In genomic region chr16:29527085-29527484, GRCm38 (mm10) we compare ENCODE assay signal across 29 mouse cellular contexts. TPM values are rescaled to one million over a fixed set of nuclear protein-coding genes. Genes with fewer than 3 reads are reported as not detected.
A peak's percentile ranks its signal among the peaks of the same experiment; 100 is the strongest.
DNase-seq lines count a peak whose midpoint lies in the region; ATAC-seq and TF ChIP-seq lines count a peak whose summit lies in the region.
"Had no signal": no experiment of that assay in that cellular context is flagged by ENCODE, and none has a peak within 500 bp of the region (broad histone marks: within the 10 kb centered on the region; RNA-seq: fewer than 3 reads in every experiment).

No protein-coding gene starts in this region.

- ATAC-seq in liver, embryonic 15.5 days (ENCODE audit: insufficient read depth) = no peak
- no peak for ATAC-seq in liver, embryonic 12.5 days
- ATAC-seq in granulocyte monocyte progenitor cell, adult 5-6 weeks (replicated peaks; ENCODE audit: poor library complexity, severe bottlenecking) = peak; percentile 79
- ATAC-seq: activated CD4-positive, CD25-positive, alpha-beta regulatory T cell, adult 4 months; forebrain, embryonic 15.5 days; hindbrain, postnatal 0 days; intestine, embryonic 16.5 days had no signal

- intact Hi-C loops in heart, postnatal 14 days (cut with DNase I) = no loop called here

- no peaks in the 10 kb centered on the region for H3K9me3 ChIP-seq in liver, embryonic 15.5 days (replicated peaks)
- no peaks in the 10 kb centered on the region for H3K9me3 ChIP-seq in liver, embryonic 12.5 days (replicated peaks)
- H3K9me3 ChIP-seq: embryonic facial prominence, embryonic 15.5 days; forebrain, embryonic 15.5 days; G1E; kidney, embryonic 15.5 days; neural tube, embryonic 15.5 days had no signal

- no peak for TF ChIP-seq POLR2A in myocyte (IDR thresholded peaks at IDR 0.05; ENCODE audit: insufficient read length, low read depth)

- H3K4me1 ChIP-seq in liver, embryonic 15.5 days (replicated peaks) = no peaks in the 10 kb centered on the region
- no peaks in the 10 kb centered on the region for H3K4me1 ChIP-seq in liver, embryonic 12.5 days
- H3K4me1 ChIP-seq: embryonic facial prominence, embryonic 15.5 days; forebrain, embryonic 15.5 days; heart, embryonic 12.5 days; kidney, embryonic 15.5 days; neural tube, embryonic 15.5 days had no signal

- no peaks in the 10 kb centered on the region for H3K79me2 ChIP-seq in myocyte (ENCODE audit: control insufficient read depth, insufficient read depth)

- H3K27me3 ChIP-seq in liver, embryonic 15.5 days = no peaks in the 10 kb centered on the region
- H3K27me3 ChIP-seq in liver, embryonic 12.5 days (replicated peaks) = no peaks in the 10 kb centered on the region
- no peaks in the 10 kb centered on the region for H3K27me3 ChIP-seq in myocyte (ENCODE audit: control insufficient read depth, insufficient read depth, insufficient read length)
- H3K27me3 ChIP-seq: embryonic facial prominence, embryonic 15.5 days; forebrain, embryonic 15.5 days; heart, embryonic 12.5 days; kidney, embryonic 15.5 days; neural tube, embryonic 15.5 days had no signal

- H3K36me3 ChIP-seq in liver, embryonic 15.5 days (replicated peaks) = no peaks in the 10 kb centered on the region
- H3K36me3 ChIP-seq in liver, embryonic 12.5 days = no peaks in the 10 kb centered on the region
- no peaks in the 10 kb centered on the region for H3K36me3 ChIP-seq in myocyte (ENCODE audit: control insufficient read depth, insufficient read depth)
- H3K36me3 ChIP-seq: embryonic facial prominence, embryonic 15.5 days; forebrain, embryonic 15.5 days; G1E; heart, embryonic 12.5 days; kidney, embryonic 15.5 days; neural tube, embryonic 15.5 days had no signal

- no peak overlapping the region for H3K27ac ChIP-seq in liver, embryonic 15.5 days (replicated peaks)
- H3K27ac ChIP-seq in liver, embryonic 12.5 days = no peak overlapping the region
- H3K27ac ChIP-seq: embryonic facial prominence, embryonic 15.5 days; forebrain, embryonic 15.5 days; hindbrain, postnatal 0 days; kidney, embryonic 15.5 days; left cerebral cortex, adult 2 months; neural tube, embryonic 15.5 days had no signal

- DNase-seq in lung, postnatal 14 days = peak; percentile 23
- no peak for DNase-seq in heart, postnatal 14 days
- DNase-seq in T-cell, adult 2 months (ENCODE audit: low spot score) = no peak
- no peak for DNase-seq in left cerebral cortex, adult 18-20 months (ENCODE audit: low spot score in 2 of 2)
- DNase-seq: adrenal gland, postnatal 10 days; cerebellum, adult 2 months; cerebellum, postnatal 36 days; gastrocnemius, postnatal 14 days; heart, adult 18-20 months; heart, postnatal 10 days; kidney, postnatal 36 days; right cerebral cortex, adult 18-20 months; thymus, adult 2 months had no signal

- 73% methylated on average over 6 of the region's 6 CpGs for WGBS in liver, embryonic 15.5 days (ENCODE audit: insufficient replicate concordance)
- 77% methylated on average over 6 of the region's 6 CpGs for WGBS in liver, embryonic 12.5 days (ENCODE audit: insufficient replicate concordance)

- no peak overlapping the region for H3ac ChIP-seq in myocyte (ENCODE audit: control insufficient read depth, insufficient read length)

- no peak overlapping the region for H3K4me3 ChIP-seq in liver, embryonic 15.5 days (replicated peaks)
- H3K4me3 ChIP-seq in liver, embryonic 12.5 days = no peak overlapping the region
- H3K4me3 ChIP-seq in myocyte = no peak overlapping the region
- H3K4me3 ChIP-seq: embryonic facial prominence, embryonic 15.5 days; forebrain, embryonic 15.5 days; heart, embryonic 12.5 days; kidney, embryonic 15.5 days; left cerebral cortex, adult 2 months; neural tube, embryonic 15.5 days had no signal

- H3K4me2 ChIP-seq in liver, embryonic 15.5 days = peak overlapping the region; percentile 18; the same call in 1 of the 2 replicates
- H3K4me2 ChIP-seq in liver, embryonic 12.5 days = no peak overlapping the region
- peak overlapping the region; percentile 21 for H3K4me2 ChIP-seq in myocyte (ENCODE audit: low read depth)
- H3K4me2 ChIP-seq: embryonic facial prominence, embryonic 15.5 days; forebrain, embryonic 15.5 days; heart, embryonic 12.5 days; kidney, embryonic 15.5 days; midbrain, embryonic 11.5 days; neural tube, embryonic 15.5 days had no signal

- H3K9ac ChIP-seq in liver, embryonic 15.5 days = no peak overlapping the region
- H3K9ac ChIP-seq in liver, embryonic 12.5 days = no peak overlapping the region
- H3K9ac ChIP-seq: embryonic facial prominence, embryonic 15.5 days; forebrain, embryonic 15.5 days; heart, embryonic 12.5 days; kidney, embryonic 15.5 days; neural tube, embryonic 15.5 days had no signal

TF ChIP-seq in myocyte, 11 proteins besides CTCF, POLR2A, EP300 and RAD21:
- no peak for TF ChIP-seq MYOG (IDR thresholded peaks at IDR 0.05; ENCODE audit: control insufficient read depth in 1 of 3, insufficient read depth in 1 of 3, insufficient read length in 2 of 3, low read depth in 2 of 3)
- no peak for TF ChIP-seq REST (IDR thresholded peaks at IDR 0.05; ENCODE audit: insufficient read depth, insufficient read length)
- no peak for TF ChIP-seq SRF (IDR thresholded peaks at IDR 0.05; ENCODE audit: control insufficient read depth, insufficient read length, low read depth)
- TF ChIP-seq USF1 (IDR thresholded peaks at IDR 0.05; ENCODE audit: low read depth) = no peak
- TF ChIP-seq MAX (IDR thresholded peaks at IDR 0.05; ENCODE audit: low read depth) = no peak
- no peak for TF ChIP-seq CEBPB (IDR thresholded peaks at IDR 0.05; ENCODE audit: insufficient read depth, poor library complexity, severe bottlenecking)
- no peak for TF ChIP-seq MYOD1 (IDR thresholded peaks at IDR 0.05; ENCODE audit: control insufficient read depth in 1 of 3, insufficient read length in 2 of 3, low read depth in 2 of 3)
TF ChIP-seq in myocyte: peak in this region for 0.

RNA-seq across cellular contexts. Expression of gene Atp13a4, which starts 17.6 kb away (rescaled TPM):
- not detected in 2 replicates for polyA plus RNA-seq in liver, embryonic 15.5 days (2015; fragmentation: Nextera tagmentation; extraction: Ambion mirVana)
- 0.05 TPM in 1 of 2 replicates, not detected in the other for polyA plus RNA-seq in liver, embryonic 12.5 days (2016; fragmentation: Nextera tagmentation; extraction: Ambion mirVana)
- not detected in 2 replicates for total RNA-seq in granulocyte monocyte progenitor cell, adult 5-6 weeks (2014; fragmentation: Nextera tagmentation)
- not detected in 2 replicates for total RNA-seq in granulocyte monocyte progenitor cell, adult 5-6 weeks (2017)
- 0.01 TPM for polyA plus RNA-seq in myocyte (2012; fragmentation: generic; extraction: Trizol)
- total RNA-seq in heart, postnatal 14 days (2021) = not detected
- 10 to 100 TPM in 1 of 2 experiments, 1 to 10 TPM in 1; 9.0 to 10.4 TPM for total RNA-seq in left cerebral cortex, adult 18-20 months (2021)
- total RNA-seq: gastrocnemius, postnatal 14 days; heart, adult 18-20 months; heart, postnatal 10 days had no signal
- polyA plus RNA-seq: activated CD4-positive, CD25-positive, alpha-beta regulatory T cell, adult 4 months; G1E; intestine, embryonic 16.5 days; small intestine, adult 2 months had no signal

RNA-seq across cellular contexts. Expression of gene Opa1, which starts 52.0 kb away (rescaled TPM):
- 16.3 TPM in 2 replicates for polyA plus RNA-seq in liver, embryonic 15.5 days (2015; fragmentation: Nextera tagmentation; extraction: Ambion mirVana)
- polyA plus RNA-seq in liver, embryonic 12.5 days (2016; fragmentation: Nextera tagmentation; extraction: Ambion mirVana) = 33.1 and 33.9 TPM in 2 replicates
- total RNA-seq in granulocyte monocyte progenitor cell, adult 5-6 weeks (2014; fragmentation: Nextera tagmentation) = 35.6 and 35.8 TPM in 2 replicates
- 75.5 and 83.8 TPM in 2 replicates for total RNA-seq in granulocyte monocyte progenitor cell, adult 5-6 weeks (2017)
- 20.2 TPM for polyA plus RNA-seq in myocyte (2012; fragmentation: generic; extraction: Trizol)
- total RNA-seq in heart, postnatal 14 days (2021) = 100 to 1,000 TPM; 132 to 142 TPM
- total RNA-seq in left cerebral cortex, adult 18-20 months (2021) = 100 to 1,000 TPM; 102 to 111 TPM

Comparison
In these comparisons a context has a peak if more than half of its experiments do, and no peak if none do; other contexts are left out.
1. RNA of gene Atp13a4, which starts 17.6 kb away (total RNA-seq): 9.0 to 10.4 TPM in left cerebral cortex, adult 18-20 months; not detected in granulocyte monocyte progenitor cell, adult 5-6 weeks and not detected in heart, postnatal 14 days; every median in the first group is over 10 times any median in the second.